Mouse (Mus musculus): ENCODE data around the gene Tet3.

DNA sequence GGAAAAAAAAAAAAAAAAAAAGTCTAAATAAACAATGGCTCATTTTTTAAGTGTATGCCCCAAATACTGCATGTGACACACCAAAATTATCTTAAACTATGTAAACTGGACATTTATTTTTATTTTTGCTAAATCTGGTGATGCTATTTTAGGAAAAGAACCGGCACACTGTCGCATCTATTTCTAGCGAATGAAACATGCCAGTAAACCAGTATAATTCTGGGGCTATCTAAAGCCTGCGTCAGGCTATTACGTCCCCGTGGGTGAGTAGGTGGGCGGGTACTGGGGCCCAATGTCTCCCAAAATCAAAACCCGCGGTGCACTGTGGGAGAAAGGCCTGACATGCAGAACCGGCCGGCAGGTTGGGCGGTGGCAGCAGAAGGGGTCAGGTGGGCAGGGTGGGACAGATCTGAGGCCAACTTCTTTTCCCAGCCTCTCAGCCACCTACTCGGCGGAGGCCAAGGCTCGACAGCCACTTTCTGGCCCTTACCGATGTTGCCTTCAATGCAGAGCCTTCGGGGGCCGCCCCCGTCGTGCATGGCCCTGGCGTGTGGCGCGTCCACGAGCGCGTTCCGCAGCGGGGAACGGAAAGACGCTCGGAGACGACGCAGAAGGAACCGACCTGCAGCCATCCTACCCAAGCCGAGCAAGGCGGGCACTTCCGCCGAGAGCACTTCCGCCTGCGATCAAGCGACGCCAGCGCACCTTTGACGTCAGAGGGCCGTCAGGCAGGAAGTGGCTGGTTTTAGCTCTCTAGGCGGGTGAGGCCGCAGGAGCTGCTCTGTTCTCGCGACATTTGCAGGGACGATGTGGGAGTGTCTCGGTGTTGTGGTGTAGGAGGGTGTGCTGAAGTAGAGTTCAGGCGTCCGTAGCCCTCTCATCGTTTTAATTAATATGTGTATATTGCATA, 47.6 kb upstream of the Tet3 start, which contains the start of gene Dguok:
- TF ChIP-seq CTCF (IDR thresholded peaks at IDR 0.05; ENCODE audit: low read depth) (no peak), EP300 (IDR thresholded peaks at IDR 0.05; ENCODE audit: low read depth) (peak; percentile 48; the same call in 1 of the 2 replicates)

Data from liver, postnatal 0 days (tissue).